Mouse (Mus musculus) forebrain, embryonic 13.5 days (tissue): ENCODE results near the gene Rit1. TPM values are rescaled to one million over a fixed set of nuclear protein-coding genes. Genes with fewer than 3 reads are reported as not detected.
"Not testable (repeated sequence)": the region's sequence is repeated elsewhere in the genome, so short reads cannot be mapped to it uniquely, and the experiment has no call there.

Experiments
- ATAC-seq: fragments of 200-750 bp; cut with Nextera tagmentation; 2 replicates; pipeline ENCODE4 v1.8.0; 2017
- H3K27ac ChIP-seq: fragments of 300-500 bp; sonication (generic); 2 replicates; pipeline ENCODE4 v1.5.1; 2015; ENCODE audit warnings: inconsistent platforms, mild to moderate bottlenecking, moderate library complexity
- H3K27me3 ChIP-seq: fragments of 300-500 bp; sonication (generic); 2 replicates; pipeline ENCODE4 v1.6.1; 2015; ENCODE audit warnings: mild to moderate bottlenecking, inconsistent platforms
- H3K36me3 ChIP-seq: fragments of 300-500 bp; sonication (generic); 2 replicates; pipeline ENCODE4 v1.6.1; 2015; ENCODE audit warnings: mild to moderate bottlenecking, inconsistent platforms; ENCODE audit not compliant: poor library complexity, severe bottlenecking
- H3K4me1 ChIP-seq: fragments of 300-500 bp; sonication (generic); 2 replicates; pipeline ENCODE4 v1.6.1; 2015; ENCODE audit warnings: inconsistent platforms
- H3K4me2 ChIP-seq: fragments of 300-500 bp; sonication (generic); 2 replicates; pipeline ENCODE4 v1.6.1; 2015; ENCODE audit warnings: inconsistent platforms, mild to moderate bottlenecking, moderate library complexity
- H3K4me3 ChIP-seq: fragments of 300-500 bp; sonication (generic); 2 replicates; pipeline ENCODE4 v1.5.1; 2015; ENCODE audit warnings: mild to moderate bottlenecking, inconsistent platforms
- H3K9ac ChIP-seq: fragments of 300-500 bp; sonication (generic); 2 replicates; pipeline ENCODE4 v1.6.1; 2015; ENCODE audit warnings: mild to moderate bottlenecking, inconsistent platforms
- H3K9me3 ChIP-seq: fragments of 300-500 bp; sonication (generic); replicated peaks from 2 replicates; pipeline ENCODE4 v1.6.1; 2016; ENCODE audit warnings: inconsistent platforms
- WGBS: fragments of 180-500 bp; shearing (Covaris S2); methylation state at CpG from one replicate; pipeline ENCODE4 v1.1.7; 2015; 5-methylcytosine and 5-hydroxymethylcytosine counted together
- polyA plus RNA-seq: library from polyadenylated mRNA; unstranded; fragments of >200 nt; fragmentation: Nextera tagmentation; extraction: Ambion mirVana; gene quantifications from 2 replicates; pipeline ENCODE4 v1.2.1, GENCODE M21; 2015

Gene Rit1
- polyA plus RNA-seq, 1 experiment from 2014 or later = 49.5 TPM

DNA sequence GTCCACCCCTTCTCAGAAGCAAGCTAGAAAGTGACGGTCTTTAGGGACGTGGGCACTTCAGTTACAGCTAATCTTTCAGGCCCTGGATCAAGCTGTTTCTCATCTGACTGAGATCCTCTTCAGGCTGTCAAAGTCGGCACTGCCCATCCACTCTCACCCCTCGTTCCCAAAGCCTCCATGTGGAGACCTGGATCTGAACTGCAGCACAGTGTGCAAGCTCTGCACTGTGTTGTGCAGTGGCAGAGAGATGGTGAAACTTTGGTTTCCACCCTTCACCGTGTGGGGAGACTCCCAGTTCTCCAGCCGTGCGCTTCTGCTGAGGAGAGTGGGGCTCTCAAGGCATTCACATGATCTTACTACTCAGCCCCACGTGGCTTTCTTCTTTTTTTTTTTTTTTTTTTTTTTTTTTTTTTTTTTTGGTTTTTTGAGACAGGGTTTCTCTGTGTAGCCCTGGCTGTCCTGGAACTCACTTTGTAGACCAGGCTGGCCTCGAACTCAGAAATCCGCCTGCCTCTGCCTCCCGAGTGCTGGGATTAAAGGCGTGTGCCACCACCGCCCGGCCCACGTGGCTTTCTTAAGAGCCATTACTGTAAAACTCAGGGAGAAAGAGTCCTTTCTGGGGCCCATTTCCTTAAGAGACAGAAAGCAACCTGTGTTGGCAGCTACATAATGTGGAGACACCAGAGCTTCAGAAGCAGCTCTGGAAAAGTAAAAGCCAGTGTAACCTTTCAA, 29.7 kb downstream of the Rit1 start:
- Histone ChIP-seq H3K36me3 (peaks cover 96% of the 10 kb centered on the region), H3K27ac (no peak overlapping the region; the same call in 1 of the 2 replicates), H3K27me3 (no peaks in the 10 kb centered on the region), H3K4me1 (no peaks in the 10 kb centered on the region), H3K4me2 (no peak overlapping the region), H3K9me3 (peaks cover 23% of the 10 kb centered on the region), H3K9ac (no peak overlapping the region), H3K4me3 (no peak overlapping the region)
- 92% methylated on average over 15 of the region's 15 CpGs for WGBS
- ATAC-seq = no peak

DNA sequence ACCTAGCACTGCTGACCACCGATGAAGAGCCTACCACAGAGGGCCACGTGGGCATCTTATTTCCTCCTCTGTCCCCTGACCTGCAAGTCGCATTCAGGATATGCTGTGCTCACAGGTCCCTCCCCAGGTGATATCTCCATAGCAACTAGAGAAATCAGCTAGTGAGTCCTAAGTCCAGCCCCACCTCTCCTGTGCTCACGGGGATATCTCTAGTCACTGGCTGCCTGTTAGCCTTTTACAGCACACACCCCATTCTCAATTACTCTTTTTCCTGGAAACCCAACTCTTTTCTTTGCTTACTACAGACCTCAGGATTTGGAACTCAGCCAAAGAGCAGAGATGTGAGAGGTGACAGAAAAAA, 30.2 kb downstream of the Rit1 start:
- no peak overlapping the region for H3K9ac ChIP-seq
- no peaks in the 10 kb centered on the region for H3K4me1 ChIP-seq
- 82% methylated on average over 4 of the region's 4 CpGs for WGBS
- H3K27ac ChIP-seq = no peak overlapping the region
- H3K36me3 ChIP-seq = peaks cover 96% of the 10 kb centered on the region
- H3K4me3 ChIP-seq = no peak overlapping the region
- H3K27me3 ChIP-seq = no peaks in the 10 kb centered on the region
- ATAC-seq = no peak
- H3K9me3 ChIP-seq = peaks cover 23% of the 10 kb centered on the region
- no peak overlapping the region for H3K4me2 ChIP-seq

DNA sequence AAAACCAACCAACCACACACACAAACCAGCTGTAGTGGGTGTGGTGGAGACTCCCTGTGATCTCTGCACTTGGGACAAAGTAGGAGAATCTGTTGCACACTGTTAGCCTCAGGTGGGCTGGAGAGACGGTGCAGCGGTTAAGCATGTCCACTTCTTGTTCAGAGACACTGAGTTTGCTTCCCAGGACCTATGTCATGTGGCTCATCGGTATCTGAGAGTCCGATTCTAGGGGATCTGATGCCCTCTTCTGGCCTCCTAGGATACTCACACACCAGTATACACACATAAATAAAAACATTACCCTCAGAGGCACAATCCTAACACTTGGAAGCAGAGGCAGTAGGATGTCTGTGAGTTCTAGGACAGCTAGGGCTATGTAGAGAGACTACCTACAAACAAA, 37.6 kb downstream of the Rit1 start:
- Histone ChIP-seq H3K4me3 (no peak overlapping the region), H3K4me2 (no peak overlapping the region), H3K27me3 (no peaks in the 10 kb centered on the region), H3K36me3 (peaks cover 81% of the 10 kb centered on the region), H3K4me1 (peaks cover 52% of the 10 kb centered on the region), H3K9ac (no peak overlapping the region), H3K9me3 (peaks cover 3% of the 10 kb centered on the region), H3K27ac (no peak overlapping the region)
- WGBS = 82% methylated on average over 4 of the region's 4 CpGs
- no peak for ATAC-seq

DNA sequence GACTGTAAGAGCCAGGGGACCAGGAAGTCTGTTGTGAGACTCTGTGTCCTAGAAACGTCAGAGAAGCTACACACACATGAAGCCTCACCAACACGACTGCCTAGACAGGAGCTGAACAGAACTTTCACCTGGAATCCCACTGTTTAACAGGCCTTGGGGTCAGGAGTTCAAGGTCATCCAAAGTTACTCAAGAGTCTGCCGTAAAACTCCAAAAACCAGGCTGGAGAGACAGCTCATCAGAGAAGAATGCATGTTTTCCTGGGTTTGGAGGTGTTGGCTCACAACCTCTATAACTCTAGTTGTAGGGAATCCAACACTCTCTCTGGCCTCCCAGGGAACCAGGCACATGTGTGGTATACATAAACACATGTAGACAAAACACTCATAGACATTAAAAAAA, 38.9 kb downstream of the Rit1 start:
- Histone ChIP-seq H3K36me3 (peaks cover 81% of the 10 kb centered on the region), H3K4me3 (no peak overlapping the region), H3K9me3 (no peaks in the 10 kb centered on the region), H3K4me2 (0 out of 2 replicates have a peak overlapping the region, but pooled peaks have one; percentile 8), H3K27me3 (no peaks in the 10 kb centered on the region), H3K9ac (no peak overlapping the region), H3K27ac (no peak overlapping the region), H3K4me1 (peaks cover 61% of the 10 kb centered on the region)
- ATAC-seq = no peak
- WGBS = 81% methylated on average over 3 of the region's 3 CpGs

- 21% methylated on average over 4 of the region's 4 CpGs for WGBS
- peaks cover 63% of the 10 kb centered on the region for H3K4me1 ChIP-seq
- H3K36me3 ChIP-seq = peaks cover 82% of the 10 kb centered on the region
- peak; percentile 58 for ATAC-seq
- H3K27me3 ChIP-seq = no peaks in the 10 kb centered on the region
- H3K27ac ChIP-seq = peak overlapping the region; percentile 97
- peak overlapping the region; percentile 10; the same call in 1 of the 2 replicates for H3K4me3 ChIP-seq
- H3K9ac ChIP-seq = peak overlapping the region; percentile 58
- no peaks in the 10 kb centered on the region for H3K9me3 ChIP-seq
- H3K4me2 ChIP-seq = peak overlapping the region; percentile 48
Observed at GRCm38 (mm10) chr3:88756276-88756675, 39.6 kb downstream of the Rit1 start.

DNA sequence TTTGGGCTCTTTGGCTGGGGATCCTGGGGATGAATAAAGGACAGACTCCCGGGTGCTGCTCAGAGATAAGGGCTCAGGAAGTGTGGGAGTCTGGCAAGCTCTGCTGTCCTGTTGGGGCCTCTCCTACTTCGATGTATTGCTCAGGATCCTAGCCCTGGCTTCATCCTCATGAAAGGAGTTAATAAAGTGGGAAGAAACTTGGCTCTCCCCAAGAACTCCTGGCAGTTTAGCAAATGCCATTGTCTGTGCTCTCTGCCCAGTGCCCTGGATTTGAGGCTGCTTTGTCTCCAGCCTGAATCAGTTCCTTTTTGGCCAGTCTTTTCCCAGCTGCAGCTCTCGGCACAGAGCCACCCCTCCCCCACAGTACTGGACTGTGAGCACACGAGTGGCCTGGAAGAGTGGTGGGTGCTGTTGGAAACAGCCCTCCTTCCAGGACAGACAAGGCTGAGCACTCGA, 41.4 kb downstream of the Rit1 start:
- Histone ChIP-seq H3K4me1 (peaks cover 77% of the 10 kb centered on the region), H3K4me2 (peak overlapping the region; percentile 48), H3K9me3 (no peaks in the 10 kb centered on the region), H3K9ac (peak overlapping the region; percentile 65), H3K27me3 (no peaks in the 10 kb centered on the region), H3K36me3 (peaks cover 81% of the 10 kb centered on the region), H3K27ac (peak overlapping the region; percentile 97), H3K4me3 (peak overlapping the region; percentile 12)
- 2% methylated on average over 5 of the region's 5 CpGs for WGBS
- peak; percentile 90 for ATAC-seq

DNA sequence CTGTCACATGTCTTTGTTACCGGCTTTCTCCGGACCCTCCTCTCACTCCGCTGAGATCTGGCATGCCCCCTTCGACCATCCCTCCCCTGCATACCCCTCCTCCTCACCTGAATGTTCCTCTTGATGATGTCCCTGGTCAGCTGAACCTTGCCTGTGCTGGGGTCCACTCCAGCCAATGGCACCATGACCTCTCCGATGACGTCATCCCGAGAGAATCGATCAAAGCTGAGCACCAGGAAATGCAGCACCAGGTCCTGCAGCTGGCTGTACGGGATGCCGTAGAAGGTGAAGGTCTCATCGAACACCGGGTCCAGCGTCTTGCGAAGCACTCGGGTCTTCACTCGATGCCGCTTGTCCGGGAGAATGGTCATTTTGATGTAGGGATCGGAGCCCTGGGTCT, 45.0 kb downstream of the Rit1 start:
- H3K9ac ChIP-seq = no peak overlapping the region
- ATAC-seq = no peak
- peak overlapping the region; percentile 37; the same call in 1 of the 2 replicates for H3K27ac ChIP-seq
- H3K36me3 ChIP-seq = peaks cover 72% of the 10 kb centered on the region
- no peak overlapping the region for H3K4me3 ChIP-seq
- H3K9me3 ChIP-seq = no peaks in the 10 kb centered on the region
- no peaks in the 10 kb centered on the region for H3K27me3 ChIP-seq
- WGBS = 95% methylated on average over 19 of the region's 19 CpGs
- H3K4me1 ChIP-seq = peaks cover 51% of the 10 kb centered on the region
- no peak overlapping the region for H3K4me2 ChIP-seq

GRCm38 (mm10) chr3:88762401-88762831, 45.8 kb downstream of the Rit1 start:
- H3K27me3 ChIP-seq = no peaks in the 10 kb centered on the region
- H3K9ac ChIP-seq = 0 out of 2 replicates have a peak overlapping the region, but pooled peaks have one; percentile 6
- no peak overlapping the region for H3K4me3 ChIP-seq
- H3K27ac ChIP-seq = peak overlapping the region; percentile 37
- 27% methylated on average over 6 of the region's 6 CpGs for WGBS
- peak overlapping the region; percentile 6; the same call in 1 of the 2 replicates for H3K4me2 ChIP-seq
- peaks cover 45% of the 10 kb centered on the region for H3K4me1 ChIP-seq
- H3K36me3 ChIP-seq = peaks cover 66% of the 10 kb centered on the region
- no peaks in the 10 kb centered on the region for H3K9me3 ChIP-seq
- ATAC-seq = no peak

GRCm38 (mm10) chr3:88771189-88771940, 54.7 kb downstream of the Rit1 start:
- H3K36me3 ChIP-seq, H3K27me3 ChIP-seq, H3K9me3 ChIP-seq, H3K4me1 ChIP-seq: not testable (repeated sequence)
- WGBS = 0% methylated on average over 12 of the region's 28 CpGs
- ATAC-seq = peak; percentile 88
- Histone ChIP-seq H3K9ac (peak overlapping the region; percentile 73), H3K4me2 (peak overlapping the region; percentile 59), H3K27ac (peak overlapping the region; percentile 95), H3K4me3 (peak overlapping the region; percentile 55)

- 0% methylated on average over 3 of the region's 6 CpGs for WGBS
- H3K27me3 ChIP-seq, H3K36me3 ChIP-seq, ATAC-seq, H3K4me1 ChIP-seq, H3K9me3 ChIP-seq: not testable (repeated sequence)
- Histone ChIP-seq H3K9ac (peak overlapping the region; percentile 73), H3K27ac (peak overlapping the region; percentile 95), H3K4me3 (peak overlapping the region; percentile 55), H3K4me2 (peak overlapping the region; percentile 59)
Observed at GRCm38 (mm10) chr3:88771941-88772280, 55.3 kb downstream of the Rit1 start.

- H3K27me3 ChIP-seq, H3K36me3 ChIP-seq, H3K4me1 ChIP-seq, H3K9me3 ChIP-seq: not testable (repeated sequence)
- WGBS = 1% methylated on average over 19 of the region's 19 CpGs
- Histone ChIP-seq H3K4me3 (peak overlapping the region; percentile 55), H3K27ac (peak overlapping the region; percentile 73), H3K9ac (peak overlapping the region; percentile 57; the same call in 1 of the 2 replicates), H3K4me2 (peak overlapping the region; percentile 59)
- ATAC-seq = peak; percentile 84
Observed at GRCm38 (mm10) chr3:88772399-88772798, 55.8 kb downstream of the Rit1 start.

DNA sequence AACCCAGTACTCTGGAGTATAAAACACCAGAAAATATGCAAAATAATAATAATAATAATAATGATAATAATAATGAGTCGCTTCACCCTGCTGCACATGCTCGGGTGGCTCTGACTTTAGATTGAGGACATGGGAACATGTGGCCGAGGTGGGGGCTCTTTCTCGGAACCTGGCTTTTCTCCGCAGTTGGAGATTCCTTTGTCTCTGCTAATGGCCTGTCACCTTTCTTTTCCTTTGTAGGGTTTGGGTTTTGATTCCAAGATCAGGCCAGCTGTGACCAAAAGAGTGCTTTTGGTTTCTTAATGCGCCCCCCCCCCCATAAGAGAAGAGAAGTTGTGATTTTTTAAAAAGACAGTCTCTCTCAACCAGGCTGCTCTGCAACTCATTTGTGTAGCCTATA, 56.5 kb downstream of the Rit1 start:
- H3K9ac ChIP-seq, H3K4me1 ChIP-seq, H3K4me2 ChIP-seq, H3K36me3 ChIP-seq, H3K27ac ChIP-seq, ATAC-seq, H3K4me3 ChIP-seq, H3K27me3 ChIP-seq, H3K9me3 ChIP-seq: not testable (repeated sequence)
- WGBS = 81% methylated on average over 6 of the region's 6 CpGs
